Mouse (Mus musculus) CD4-positive, CD25-positive, alpha-beta regulatory T cell, adult 2 months (primary cell): ENCODE measurements around the gene Rps4x.

Experiments used
- DNase-seq: peaks from one replicate; pipeline ENCODE4 v3.0.0-alpha.2; 2012; ENCODE audit warnings: low read depth, low spot score

Gene Rps4x

GRCm38 (mm10) chrX:102188712-102189497, at the start of gene Rps4x:
TSS of gene Rps4x (minus strand) at chrX:102189394.
- DNase-seq, result peak; percentile 90

GRCm38 (mm10) chrX:102219126-102219525, 29.9 kb upstream of the Rps4x start:
- peak; percentile 69 for DNase-seq

DNA sequence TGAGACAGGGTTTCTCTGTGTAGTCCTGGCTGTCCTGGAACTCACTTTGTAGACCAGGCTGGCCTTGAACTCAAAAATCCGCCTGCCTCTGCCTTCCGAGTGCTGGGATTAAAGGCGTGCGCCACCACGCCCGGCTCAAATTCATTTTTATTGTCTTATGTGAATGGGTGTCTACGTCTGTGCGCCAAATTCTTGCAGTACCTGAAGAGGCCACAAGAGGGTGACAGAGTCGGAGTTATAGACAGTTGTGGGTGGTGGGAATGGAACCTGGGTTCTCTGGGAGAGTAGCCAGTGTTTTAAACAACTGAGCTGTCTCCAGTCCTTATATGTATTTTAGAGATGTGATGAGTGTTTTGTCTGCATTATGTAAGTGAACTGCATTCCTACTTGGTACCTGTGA, 26.2 kb upstream of the Rps4x start:
- DNase-seq, result peak; percentile 65

GRCm38 (mm10) chrX:102190840-102191239, 1.6 kb upstream of the Rps4x start:
- no peak for DNase-seq

DNA sequence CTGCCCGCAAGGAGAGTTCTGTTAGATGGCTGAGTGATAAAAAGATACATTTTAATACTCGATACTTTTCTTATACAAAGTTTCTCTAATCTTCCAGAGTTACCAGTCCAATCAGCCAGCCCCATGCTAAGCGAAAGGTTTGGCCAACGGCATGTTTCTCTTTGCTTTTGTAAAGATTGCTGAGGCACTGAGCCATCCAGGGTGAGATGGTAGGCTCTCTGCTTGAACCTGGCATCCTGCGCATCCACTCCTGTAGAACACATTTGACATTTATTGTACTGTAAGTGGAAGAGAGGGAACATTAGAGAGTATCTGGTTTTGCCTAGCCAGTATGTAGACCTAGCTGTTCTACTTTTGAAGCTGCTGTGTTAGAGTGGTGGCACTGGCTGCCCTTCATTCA, 387 bp upstream of the Rps4x start:
- no peak for DNase-seq

DNA sequence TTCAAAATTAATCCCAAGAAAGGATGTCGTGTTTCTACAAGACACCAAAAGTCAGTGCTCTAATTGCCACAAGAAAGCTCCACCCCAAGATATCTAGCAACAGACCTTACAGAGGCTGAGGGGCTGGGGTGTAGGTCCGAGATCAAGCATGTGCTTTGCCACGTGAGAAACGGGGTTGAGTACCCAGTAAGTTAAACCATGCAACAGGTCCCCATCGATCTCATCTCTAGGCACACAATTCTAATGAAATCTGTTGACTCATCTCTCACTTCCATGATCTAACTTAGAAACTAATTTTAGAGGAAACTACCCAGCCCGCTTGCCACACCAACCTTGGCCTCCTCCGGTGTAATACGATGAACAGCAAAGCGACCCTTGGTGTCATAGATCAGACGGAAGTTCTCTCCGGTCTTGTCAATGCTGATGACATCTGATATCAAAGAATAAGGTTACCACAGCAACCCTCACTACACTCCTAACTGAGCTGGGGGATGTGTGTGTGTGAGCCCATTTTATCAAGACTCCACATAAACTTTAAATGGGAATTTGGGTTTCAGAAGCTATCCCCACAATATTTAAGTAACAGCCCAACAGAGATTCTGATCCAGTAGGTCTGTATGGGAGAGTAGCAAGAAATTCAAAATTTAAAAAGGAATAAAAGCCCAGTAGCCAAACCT, 2.0 kb downstream of the Rps4x start:
- DNase-seq, result peak; percentile 27

DNA sequence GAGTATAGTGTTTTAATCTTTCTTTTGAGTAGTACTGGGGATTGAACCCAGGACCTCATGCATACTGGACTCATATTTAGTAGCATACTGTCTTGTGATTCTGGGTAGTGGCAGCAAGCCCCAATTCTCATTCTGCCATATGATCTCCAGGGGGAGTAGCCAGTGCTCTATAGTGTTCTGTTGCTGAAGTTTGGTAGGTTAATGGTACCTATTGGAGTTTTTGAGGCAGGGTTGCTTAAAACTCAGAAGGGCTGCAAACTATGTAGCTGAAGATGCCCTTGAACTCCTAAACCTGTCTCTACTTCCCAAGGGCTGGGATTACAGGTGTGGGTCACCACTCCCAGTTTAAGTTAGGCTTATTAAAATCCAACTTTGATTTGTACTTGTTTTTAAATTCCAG, 6.6 kb downstream of the Rps4x start:
- no peak for DNase-seq

- DNase-seq, result no peak
Measured at GRCm38 (mm10) chrX:102175538-102176287, 13.5 kb downstream of the Rps4x start.

DNA sequence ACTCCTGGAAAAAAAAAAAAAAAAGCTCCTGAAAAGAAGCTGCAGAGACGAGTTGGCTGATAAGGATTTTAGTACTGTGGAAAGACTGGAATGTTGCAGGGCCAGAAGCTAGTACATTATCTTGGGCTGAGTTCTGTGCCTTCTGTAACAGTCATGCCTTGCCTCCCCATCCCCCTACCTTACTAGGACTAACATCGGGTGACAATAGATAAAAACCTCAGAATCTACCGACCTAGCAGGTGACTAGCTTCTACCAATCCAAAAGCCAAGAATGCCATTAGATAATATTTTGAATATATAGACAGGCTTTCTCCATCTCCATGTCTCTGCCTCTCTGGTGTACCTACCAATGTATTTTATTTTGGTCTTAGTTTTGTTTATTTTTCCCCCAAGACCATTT, 18.3 kb downstream of the Rps4x start:
- DNase-seq, result no peak

- DNase-seq, result no peak
Measured at GRCm38 (mm10) chrX:102170135-102170534, 19.1 kb downstream of the Rps4x start.

GRCm38 (mm10) chrX:102169724-102170123, 19.5 kb downstream of the Rps4x start:
- no peak for DNase-seq

DNA sequence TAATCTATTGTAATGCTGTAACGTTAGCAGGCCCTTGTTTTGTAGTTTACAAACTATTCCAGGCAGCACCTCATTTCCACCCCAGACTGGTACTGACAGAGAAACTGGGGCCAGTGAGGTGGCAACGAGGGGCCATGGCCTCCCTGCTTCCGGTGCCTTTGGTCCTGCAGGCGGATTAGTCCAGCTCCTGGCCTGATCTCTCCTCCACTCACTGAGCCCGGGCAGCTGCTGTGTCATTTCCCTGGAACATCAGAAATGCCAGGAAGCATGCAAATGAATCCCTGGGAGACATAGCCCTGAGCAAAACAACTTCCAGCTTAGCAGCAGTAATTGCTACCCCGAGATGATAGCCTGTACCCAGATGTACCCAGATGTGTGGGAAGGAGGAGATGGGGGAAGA, 22.2 kb downstream of the Rps4x start:
- DNase-seq, result no peak

DNA sequence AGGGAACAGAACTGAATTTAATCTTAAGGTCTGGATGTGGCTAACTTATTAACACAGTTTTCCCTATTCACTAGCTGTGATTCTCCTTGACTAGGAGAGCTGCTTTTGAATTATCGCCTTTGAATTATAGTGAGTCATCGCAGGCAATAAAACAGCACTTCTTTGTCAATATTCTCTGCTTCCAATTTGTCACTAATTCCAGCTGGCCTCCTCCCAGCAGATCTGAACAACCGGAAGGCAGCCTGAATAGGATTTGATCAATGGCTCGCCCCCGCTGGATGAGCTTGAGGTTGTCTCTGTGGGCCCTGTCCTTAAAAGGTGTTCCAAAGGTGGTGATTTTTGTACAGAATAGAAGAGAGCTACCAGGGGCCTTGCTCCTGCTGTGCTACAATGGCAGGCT, 22.7 kb downstream of the Rps4x start:
- no peak for DNase-seq

GRCm38 (mm10) chrX:102163529-102163928, 25.7 kb downstream of the Rps4x start:
- DNase-seq, result no peak

DNA sequence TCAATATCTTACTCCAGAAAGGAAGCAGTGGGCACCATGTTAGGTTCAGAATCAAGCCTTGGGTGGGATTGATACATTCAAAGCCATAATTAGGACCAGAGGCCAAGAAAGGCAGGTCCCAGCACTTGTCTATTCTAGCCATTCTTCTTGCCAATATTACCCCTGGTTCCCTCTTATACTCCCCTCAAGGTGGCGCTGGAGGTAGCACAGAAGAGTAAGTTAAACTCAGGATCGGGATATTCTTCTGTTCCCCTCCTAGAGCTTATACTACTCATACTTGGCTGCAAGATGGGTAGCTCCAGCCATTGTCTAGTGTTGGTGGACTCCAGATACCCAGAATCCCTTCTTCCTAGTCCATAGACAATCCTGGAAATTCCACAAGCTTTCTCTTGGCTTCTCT, 26.1 kb downstream of the Rps4x start:
- DNase-seq, result peak; percentile 29

DNA sequence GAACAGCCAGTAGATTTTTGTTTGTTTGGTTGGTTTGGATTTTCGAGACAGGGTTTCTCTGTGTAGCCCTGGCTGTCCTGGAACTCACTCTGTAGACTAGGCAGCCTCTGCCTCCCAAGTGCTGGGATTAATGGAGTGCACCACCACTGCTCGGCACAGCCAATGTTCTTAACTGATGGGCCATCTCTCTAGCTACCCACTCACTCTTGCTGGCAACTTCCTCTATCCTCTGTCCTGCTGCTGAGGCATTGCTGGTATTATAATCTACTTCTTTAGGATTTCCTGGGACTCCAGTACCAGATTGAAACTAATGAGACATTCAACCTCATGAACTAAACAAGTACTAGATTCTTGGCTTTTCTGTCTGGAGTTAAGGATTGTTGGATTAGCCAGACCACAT, 28.7 kb downstream of the Rps4x start:
- no peak for DNase-seq

DNA sequence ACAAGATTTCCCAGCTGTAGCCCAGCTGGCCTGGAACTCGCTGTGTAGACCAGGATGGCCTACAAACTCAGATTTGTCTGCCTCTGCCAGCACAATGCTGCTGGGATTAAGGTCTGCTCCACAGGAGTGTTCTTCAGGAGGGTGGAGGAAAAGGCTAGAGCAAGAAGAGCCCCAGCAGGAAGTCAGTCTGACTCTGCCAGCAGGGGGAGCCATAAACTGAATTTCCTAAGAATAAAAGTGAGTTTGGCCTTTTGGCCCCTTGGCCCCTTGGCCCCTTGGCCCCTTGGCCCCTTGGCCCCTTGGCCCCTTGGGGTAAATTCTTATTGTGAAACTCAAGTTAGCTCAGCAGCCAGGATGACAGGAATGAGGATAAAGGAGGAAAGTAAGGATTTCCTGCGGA, 29.4 kb downstream of the Rps4x start:
- DNase-seq, result peak; percentile 71

DNA sequence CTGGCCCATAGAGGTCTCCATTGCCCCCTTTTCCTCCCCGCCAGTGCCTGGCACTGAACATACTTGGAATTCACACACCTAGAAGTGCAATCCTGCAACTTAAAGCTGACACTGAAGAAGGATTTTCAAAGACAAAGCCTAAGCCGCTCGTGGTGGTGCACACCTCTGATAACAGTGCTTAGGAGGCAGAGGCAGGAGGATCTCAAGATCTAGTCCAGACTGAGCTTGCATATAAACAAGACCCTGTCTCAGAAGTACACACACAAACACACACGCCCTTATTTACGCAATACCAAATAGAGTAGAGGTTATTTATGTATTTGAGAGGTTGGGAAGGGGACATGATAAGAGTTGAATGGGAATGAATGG, 31.8 kb downstream of the Rps4x start:
- DNase-seq, result no peak

DNA sequence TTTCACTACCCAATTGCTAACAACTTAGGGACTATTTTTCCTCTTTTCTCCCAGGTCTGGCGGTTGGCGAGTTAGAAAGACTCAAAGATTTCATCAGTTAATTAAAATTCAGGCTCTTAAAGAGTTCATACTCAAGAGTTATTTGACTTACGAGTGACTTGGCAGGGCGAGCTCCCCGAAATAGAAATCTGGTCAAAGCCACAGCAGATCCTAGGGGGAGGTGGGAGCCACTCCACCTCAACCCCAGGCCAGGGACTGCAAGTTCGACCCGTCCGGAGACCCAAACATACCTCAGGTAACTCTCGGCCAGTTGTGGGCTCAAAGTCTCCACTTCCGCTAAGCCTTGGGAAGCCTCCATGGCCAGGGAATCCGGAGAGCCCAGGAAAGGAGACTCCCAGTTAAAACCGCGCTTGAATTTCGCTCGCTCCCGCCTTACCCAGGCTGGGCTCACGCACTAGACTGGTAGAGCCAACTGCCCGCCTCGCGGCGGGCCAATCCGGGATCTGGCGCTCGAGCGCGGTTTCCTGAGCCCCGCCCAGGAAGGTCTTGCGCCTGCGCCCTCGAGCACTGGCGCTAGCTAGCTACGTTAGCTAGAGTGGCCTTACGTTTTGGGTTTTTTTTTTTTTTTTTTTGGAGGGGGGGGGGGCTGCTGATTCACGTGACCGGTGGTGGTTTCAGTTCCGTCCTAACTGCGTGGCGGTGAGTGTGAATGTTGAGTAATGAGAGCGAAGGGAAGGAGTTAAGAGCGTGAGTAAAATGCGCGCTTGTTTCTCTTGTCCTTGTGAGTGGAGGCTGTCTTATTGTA, 32.4 kb downstream of the Rps4x start, which contains the start of gene Ercc6l:
Gene Ercc6l (minus strand): TSS at position 474 of the 805 bp plus-strand sequence.
- DNase-seq, result peak; percentile 96

GRCm38 (mm10) chrX:102141157-102141556, 48.0 kb downstream of the Rps4x start:
- no peak for DNase-seq
